Mouse (Mus musculus) G1E (cell line): ENCODE results near the gene Itgae.

Experiments used
- CTCF ChIP-seq: IDR thresholded peaks from 2 replicates; pipeline ENCODE4 v1.5.1; 2012; ENCODE audit warnings: low read depth, low read length, inconsistent platforms, mixed read lengths
- GATA1 ChIP-seq: IDR thresholded peaks from 2 replicates; pipeline ENCODE4 v1.6.1; 2012; ENCODE audit warnings: borderline replicate concordance, low read length, inconsistent platforms, mixed read lengths
- GATA2 ChIP-seq: IDR thresholded peaks from 2 replicates; pipeline ENCODE4 v1.6.1; 2012; ENCODE audit warnings: low read depth, low read length, inconsistent platforms, borderline replicate concordance
- POLR2AphosphoS5 ChIP-seq: IDR thresholded peaks from 2 replicates; pipeline ENCODE4 v1.6.1; 2012; ENCODE audit warnings: low read depth, low read length, inconsistent platforms; ENCODE audit not compliant: insufficient replicate concordance

DNA sequence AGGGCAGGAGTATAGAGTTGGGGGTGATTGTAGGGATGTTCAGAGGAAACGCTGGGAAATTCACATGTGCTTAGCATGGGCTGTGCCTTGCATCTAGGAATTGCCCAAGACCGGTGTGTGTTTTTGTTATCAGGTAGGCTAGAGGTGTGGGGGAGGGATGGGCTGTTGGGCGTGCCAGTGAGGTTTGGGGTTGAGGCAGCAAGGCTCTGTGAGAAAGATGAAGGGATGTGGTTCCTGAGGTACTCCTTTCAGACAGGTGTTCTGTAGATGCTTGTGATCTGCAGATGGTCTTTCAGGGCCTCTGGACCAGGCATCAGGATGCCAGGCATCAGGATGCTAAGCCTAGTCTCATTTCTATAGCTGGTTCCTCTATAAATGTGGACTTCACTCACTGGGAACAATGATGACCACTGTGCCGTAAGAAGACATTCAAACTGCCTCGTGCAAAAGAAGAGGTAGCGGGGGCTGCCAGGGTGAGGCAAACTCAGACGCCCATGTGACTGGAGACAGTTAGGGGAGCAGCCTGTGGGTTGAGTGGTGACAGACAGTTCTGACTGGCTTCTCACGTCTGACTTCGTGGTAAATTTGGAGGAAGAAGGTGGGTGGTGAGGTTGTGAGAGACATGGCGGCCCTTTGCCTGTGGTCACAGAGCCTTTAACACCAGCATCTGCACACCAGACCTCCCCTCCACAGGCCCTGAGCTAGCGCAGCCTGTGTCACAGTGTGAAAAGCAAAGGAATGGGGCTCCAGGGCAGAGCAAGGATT is 4.0 kb downstream of the Itgae start:
- no peak for TF ChIP-seq CTCF
- no peak for TF ChIP-seq GATA1
- no peak for TF ChIP-seq GATA2
- TF ChIP-seq POLR2AphosphoS5, result no peak
